9 mouse cellular contexts compared by ENCODE assay signal in the genomic region with DNA sequence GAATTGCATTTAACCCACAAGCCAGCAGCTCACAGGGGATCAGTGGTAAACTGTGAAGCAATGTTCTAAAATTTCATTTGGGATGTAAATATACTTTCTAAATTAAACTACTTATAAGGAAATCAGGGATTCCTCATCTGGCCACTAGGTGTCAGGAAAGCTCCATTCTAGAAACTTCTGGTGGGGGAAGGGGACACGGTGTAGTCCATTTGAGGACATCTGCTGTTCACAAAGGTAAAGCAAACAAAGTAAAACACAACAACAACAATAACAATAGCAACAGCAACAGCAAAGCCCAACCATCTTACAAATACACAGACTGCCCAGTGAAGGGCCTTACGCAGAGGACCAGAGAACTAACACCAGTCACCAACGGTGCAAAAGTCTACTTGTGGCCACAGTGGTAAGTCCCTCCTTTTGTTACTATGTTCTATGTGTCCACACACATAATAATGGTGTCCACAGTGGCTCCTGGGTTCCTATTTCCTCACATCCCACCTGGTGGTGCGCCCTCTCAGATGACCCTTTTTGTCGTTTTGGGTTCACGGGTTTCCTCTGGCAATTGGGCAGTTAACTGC.
DNase-seq lines count a peak whose midpoint lies in the region; ATAC-seq and TF ChIP-seq lines count a peak whose summit lies in the region.
"Had no signal": no experiment of that assay in that cellular context is flagged by ENCODE, and none has a peak within 500 bp of the region (broad histone marks: within the 10 kb centered on the region; RNA-seq: fewer than 3 reads in every experiment).

No protein-coding gene starts in this region.

- peak; percentile 53 to 59; a peak in 1 of 4 replicates for ATAC-seq in hematopoietic stem cell, adult 5-6 weeks (replicated peaks in 1 of 2; ENCODE audit: insufficient read depth in 1 of 2, low FRiP score in 2 of 2, low TSS enrichment in 1 of 2, low read depth in 1 of 2, poor library complexity in 2 of 2, severe bottlenecking in 2 of 2)
- peak; percentile 78 for ATAC-seq in midbrain, embryonic 15.5 days (replicated peaks)

- TF ChIP-seq CTCF in cortical plate, adult 2 months (IDR thresholded peaks at IDR 0.05; ENCODE audit: extremely low read depth, insufficient read depth, low read length): peak; percentile 66
- peak; percentile 86 for TF ChIP-seq CTCF in left cerebral cortex, adult 2 months (IDR thresholded peaks at IDR 0.05)

- H3K27me3 ChIP-seq in midbrain, embryonic 15.5 days (replicated peaks): no peaks in the 10 kb centered on the region

- H3K36me3 ChIP-seq in midbrain, embryonic 15.5 days (replicated peaks): no peaks in the 10 kb centered on the region
- H3K36me3 ChIP-seq: limb, embryonic 15.5 days had no signal

- 78% methylated on average over 6 of the region's 6 CpGs for WGBS in midbrain, embryonic 15.5 days

- H3K27ac ChIP-seq in cortical plate, adult 2 months (ENCODE audit: insufficient read depth, low read length): no peak overlapping the region
- H3K27ac ChIP-seq in left cerebral cortex, adult 2 months: no peak overlapping the region
- no peak overlapping the region for H3K27ac ChIP-seq in midbrain, embryonic 15.5 days
- H3K27ac ChIP-seq: limb, embryonic 15.5 days had no signal

- peak; percentile 4 to 5 for DNase-seq in cerebellum, adult 18-20 months
- DNase-seq in cerebellum, adult 9-11 months: no peak
- peak; percentile 1 to 7 for DNase-seq in B cell, adult 2 months
- peak; percentile 26 to 28 for DNase-seq in left cerebral cortex, adult 2 months (ENCODE audit: extremely low spot score in 1 of 2, low spot score in 2 of 2)
- DNase-seq in urinary bladder, postnatal 36 days (ENCODE audit: low spot score in 2 of 2): peak; percentile 6 to 10

- H3K4me1 ChIP-seq in cortical plate, adult 2 months (ENCODE audit: control insufficient read depth, insufficient read depth, low read length): no peaks in the 10 kb centered on the region
- H3K4me1 ChIP-seq in midbrain, embryonic 15.5 days: no peaks in the 10 kb centered on the region
- H3K4me1 ChIP-seq: limb, embryonic 15.5 days had no signal

- H3K4me2 ChIP-seq in midbrain, embryonic 15.5 days: no peak overlapping the region
- H3K4me2 ChIP-seq: limb, embryonic 15.5 days had no signal

- TF ChIP-seq POLR2A in cortical plate, adult 2 months (IDR thresholded peaks at IDR 0.05; ENCODE audit: extremely low read depth, insufficient read depth, low read length): no peak

- intact Hi-C loops in left cerebral cortex, adult 2 months (cut with DNase I): loop anchor here (2.0 to 10.0 kb wide), 3 partner anchors 335 to 1683 kb away; no protein-coding TSS in a partner anchor

- no peak overlapping the region for H3K9ac ChIP-seq in midbrain, embryonic 15.5 days
- H3K9ac ChIP-seq: limb, embryonic 15.5 days had no signal

- no peak overlapping the region for H3K4me3 ChIP-seq in cortical plate, adult 2 months (ENCODE audit: insufficient read depth, low read length)
- no peak overlapping the region for H3K4me3 ChIP-seq in left cerebral cortex, adult 2 months
- H3K4me3 ChIP-seq in midbrain, embryonic 15.5 days: no peak overlapping the region
- H3K4me3 ChIP-seq: limb, embryonic 15.5 days had no signal

- no peaks in the 10 kb centered on the region for H3K9me3 ChIP-seq in midbrain, embryonic 15.5 days
- H3K9me3 ChIP-seq: limb, embryonic 15.5 days had no signal
